Mouse (Mus musculus): ENCODE results near the gene Jkamp. TPM values are rescaled to one million over a fixed set of nuclear protein-coding genes. Genes with fewer than 3 reads are reported as not detected.

Gene Jkamp
- polyA plus RNA-seq, 2 experiments from 2014 or later, result 32.3 to 32.7 TPM

DNA sequence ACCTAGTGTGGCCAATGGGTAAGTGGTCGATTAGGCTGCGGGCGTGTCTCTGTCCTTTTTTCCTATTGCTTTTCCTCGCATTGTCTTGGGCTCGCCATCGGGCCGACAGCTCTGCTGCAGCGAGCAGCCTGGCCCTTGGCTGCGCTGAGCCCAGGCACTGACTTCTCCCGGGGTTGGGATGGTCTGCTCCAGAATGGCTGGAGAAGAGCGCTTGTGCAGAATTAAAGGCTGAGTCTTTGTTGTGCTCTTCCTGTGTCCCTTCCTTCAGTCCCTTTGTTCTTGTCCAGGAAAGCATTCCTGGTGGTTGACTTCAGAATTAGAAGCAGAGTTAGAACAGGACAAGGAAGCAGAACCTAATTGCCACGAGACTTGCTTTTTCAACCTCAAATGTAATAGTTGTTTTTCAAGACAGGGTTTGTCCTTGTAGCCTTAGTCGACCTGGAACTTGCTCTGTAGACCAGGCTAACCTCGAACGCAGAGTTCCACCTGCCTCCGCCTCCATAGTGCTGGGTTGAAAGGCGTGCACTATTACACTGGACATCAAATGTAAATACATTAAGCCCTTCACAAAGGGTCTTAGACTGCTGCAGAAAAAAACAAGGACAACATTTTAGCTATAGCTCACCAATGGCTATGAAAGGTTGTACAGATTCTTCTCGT lies 907 bp downstream of the Jkamp start:
- peak; percentile 7 for ATAC-seq

DNA sequence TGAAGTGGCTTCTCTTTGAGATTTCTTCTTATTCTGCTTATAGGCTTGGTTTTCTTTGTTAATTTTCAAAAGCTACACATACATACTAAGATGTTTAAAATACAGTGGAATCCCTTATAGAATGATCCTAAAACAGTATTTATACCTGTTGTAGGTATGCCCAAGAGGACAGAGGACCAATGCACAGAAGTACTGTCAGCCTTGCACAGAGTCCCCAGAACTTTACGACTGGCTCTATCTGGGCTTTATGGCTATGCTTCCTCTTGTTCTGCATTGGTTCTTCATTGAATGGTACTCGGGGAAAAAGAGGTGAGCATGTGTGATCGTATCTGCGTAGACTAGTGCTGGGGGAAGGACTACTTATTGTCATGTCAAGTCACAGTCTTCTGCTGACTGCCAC lies 4.4 kb downstream of the Jkamp start:
- ATAC-seq, result no peak

DNA sequence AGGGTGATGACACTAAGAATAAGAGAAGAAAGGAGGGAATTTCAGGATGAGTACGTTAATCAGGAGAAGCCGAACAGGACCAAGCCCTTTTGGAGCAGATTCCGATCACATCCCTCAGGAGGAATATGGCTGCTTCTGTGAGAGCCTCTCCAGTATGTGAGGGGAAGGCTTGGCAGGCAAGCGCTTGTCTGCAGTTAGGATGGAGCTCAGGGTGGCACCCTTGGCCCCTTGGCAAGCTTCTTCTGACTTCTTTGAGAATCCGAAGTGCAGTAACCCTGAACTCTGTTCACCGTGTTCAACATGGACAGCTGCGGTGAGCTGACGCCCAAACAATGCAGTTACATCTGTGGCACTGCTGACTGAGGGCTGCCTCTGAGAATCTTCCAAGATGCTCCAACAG lies 11.6 kb downstream of the Jkamp start:
- ATAC-seq, result no peak

DNA sequence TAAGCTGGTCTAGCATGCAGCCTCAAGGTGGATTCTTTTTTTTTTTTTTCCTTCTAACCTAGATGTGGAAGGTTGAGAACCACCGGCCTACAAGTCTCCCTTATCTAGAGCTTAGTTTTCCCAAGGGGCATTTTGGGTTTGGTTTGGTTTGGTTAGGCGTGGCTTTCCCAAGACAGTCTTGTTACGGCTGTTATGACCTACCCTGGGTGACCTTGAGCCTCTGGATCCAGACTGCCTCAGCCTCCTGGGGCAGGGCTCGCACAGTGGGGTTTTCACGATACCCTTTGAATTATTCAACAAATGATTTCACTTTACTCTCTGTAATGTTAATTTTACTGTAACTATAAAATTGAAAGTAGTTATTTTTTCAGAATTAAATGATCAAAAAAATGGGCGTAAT lies 17.4 kb downstream of the Jkamp start:
- no peak for ATAC-seq

DNA sequence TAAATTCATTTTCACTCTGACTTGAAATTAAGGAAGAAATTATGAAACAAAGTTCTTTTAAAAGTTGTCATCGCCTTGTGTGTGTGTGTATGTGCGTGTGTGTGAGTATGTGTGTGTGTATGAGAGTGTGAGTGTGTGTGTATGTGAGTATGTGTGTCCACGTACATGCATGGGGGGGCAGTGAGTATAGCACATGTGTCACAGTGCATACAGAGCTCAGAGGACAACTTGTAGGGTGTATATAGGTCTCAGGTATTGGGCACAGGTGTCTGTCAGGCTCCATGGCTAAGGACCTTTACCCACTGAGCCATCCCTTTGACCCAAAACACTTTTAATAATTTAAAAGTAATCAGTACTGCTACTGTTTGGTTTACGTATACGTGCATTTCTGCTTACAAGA lies 18.6 kb downstream of the Jkamp start:
- ATAC-seq, result no peak

DNA sequence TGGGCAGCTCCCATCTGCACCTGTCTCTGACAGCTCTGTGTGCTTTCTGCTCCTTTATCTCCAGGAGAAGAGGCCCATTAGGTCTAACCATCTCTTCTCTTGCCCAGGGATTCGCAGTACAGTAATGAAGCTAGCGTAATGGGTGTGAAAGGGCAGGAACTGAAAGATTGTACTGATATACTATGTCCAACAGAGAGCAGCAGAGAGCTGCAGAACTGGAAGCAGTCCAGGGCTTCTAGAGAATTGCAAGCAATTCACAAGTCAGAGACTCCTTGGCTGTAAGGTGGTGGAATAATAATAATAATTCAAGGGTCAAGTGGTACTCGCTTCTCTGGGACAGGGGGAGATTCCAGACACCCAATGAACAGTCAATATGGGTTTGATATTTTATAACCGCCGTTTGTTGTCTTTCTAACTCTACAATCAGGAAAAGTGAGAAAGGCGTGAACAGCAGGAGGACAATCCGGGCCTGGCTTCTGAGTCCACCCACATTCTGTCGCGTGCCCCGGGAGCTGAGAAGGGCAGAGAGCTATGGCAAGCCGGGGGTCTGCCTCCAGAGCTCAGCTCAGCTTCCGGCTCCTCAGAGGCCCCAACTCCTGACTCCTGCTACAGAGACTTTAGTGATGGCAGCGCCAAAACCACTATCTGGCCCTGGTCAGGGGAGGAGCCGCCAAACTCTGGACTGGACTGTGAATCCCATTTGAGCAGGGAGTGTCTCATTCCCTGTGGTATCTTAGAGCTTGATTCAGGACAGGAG lies 19.3 kb downstream of the Jkamp start:
- peak; percentile 87 for ATAC-seq

DNA sequence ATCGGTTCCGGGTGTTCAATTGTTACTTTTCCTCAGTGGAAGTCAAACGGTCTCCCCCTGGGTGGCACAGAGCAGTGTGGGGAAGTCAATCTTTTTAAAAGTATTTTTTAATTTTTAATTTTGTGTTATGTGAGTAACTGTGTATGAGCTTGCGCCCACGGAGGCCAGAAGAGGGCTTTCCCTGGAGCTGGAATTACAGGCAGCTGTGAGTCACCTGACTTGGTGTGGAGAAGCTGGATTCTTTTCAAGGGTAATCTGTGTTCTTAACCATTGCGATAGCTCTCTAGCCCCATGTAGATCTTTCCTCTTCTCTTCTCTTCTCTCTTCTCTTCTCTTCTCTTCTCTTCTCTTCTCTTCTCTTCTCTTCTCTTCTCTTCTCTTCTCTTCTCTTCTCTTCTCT lies 29.7 kb downstream of the Jkamp start:
- no peak for ATAC-seq

DNA sequence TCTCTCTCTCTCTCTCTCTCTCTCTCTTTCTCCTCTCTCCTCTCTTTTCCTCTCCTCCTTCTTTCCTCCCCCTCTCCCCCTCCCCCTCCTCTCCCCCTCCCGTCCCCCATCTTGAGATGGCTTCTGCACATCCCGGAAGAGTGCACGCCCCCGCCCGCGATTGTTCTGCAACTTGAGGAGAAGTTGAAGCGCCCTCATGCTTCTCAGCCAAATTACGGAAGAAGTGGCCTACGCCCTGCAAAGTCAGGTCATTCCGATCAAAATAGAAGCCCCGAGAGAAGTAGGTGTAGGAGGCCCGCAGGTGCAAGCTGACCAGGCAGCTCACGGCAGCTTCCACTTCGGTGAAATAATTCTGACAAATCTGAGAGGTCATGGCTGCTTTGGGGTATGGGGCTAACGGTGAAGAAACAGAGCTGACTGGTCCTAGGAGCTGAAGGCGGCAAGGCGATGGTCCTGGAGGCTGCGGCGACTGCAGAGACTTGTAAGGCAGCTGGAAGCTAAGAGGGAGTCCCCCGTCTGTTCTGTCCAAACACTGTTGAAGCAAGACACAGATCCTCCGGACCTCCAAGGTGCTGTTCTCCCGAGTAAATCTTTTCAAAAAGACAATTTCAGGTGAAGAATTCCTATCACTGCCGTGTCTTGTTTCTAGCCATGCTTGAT lies 30.4 kb downstream of the Jkamp start:
- no peak for ATAC-seq

DNA sequence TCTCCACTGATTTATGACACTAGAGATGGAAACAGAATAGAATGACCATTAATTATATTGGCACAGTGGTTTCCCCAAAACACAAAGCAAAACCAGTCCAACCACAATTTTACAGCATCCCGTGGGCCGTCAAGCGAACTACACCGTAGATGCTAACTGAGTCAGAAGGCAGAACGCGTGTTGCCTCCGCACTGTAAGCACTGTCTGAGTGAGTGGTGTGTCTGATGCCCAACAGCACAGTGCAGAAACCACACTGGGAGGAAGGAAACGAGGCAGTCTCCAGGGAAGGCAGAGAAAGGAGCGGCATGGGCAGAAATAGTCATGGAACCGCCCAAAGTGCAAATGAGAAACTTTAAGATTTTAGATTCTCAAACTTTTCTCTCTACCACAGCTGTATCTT lies 43.8 kb downstream of the Jkamp start:
- ATAC-seq, result no peak

DNA sequence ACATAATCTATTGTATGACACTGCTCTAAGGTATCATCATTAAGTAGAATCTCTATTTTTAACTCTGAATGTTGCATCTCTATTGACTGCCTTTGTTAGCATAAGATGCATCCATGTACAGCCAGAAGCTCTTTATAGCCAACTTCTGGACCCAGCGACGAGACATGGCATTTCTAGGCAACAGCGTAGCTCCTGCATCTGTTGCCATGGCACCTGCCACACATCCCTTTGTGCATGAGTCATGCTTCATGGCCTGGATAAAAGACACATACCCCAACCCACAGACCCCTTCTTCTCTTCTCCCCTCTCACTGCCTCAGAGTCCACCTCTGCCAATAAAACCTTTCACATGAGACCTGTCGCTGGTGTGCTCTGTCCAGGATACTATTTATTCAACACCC lies 65.4 kb downstream of the Jkamp start:
- no peak for ATAC-seq

Other genes with a start within 250 kb of the Jkamp start
- gene Gpr135, start 14.5 kb upstream of the Jkamp start, polyA plus RNA-seq (2017; shearing (Covaris generic)), result under 1 TPM in 1 of 2 experiments, not detected in 1; 0.27 TPM
- gene L3hypdh, start 150 bp upstream of the Jkamp start, polyA plus RNA-seq (2017; shearing (Covaris generic)), result under 1 TPM in 1 of 2 experiments, not detected in 1; 0.27 TPM
- gene Ccdc175, start 99.4 kb downstream of the Jkamp start, polyA plus RNA-seq (2017; shearing (Covaris generic)), result under 1 TPM in 1 of 2 experiments, not detected in 1; 0.20 TPM